Mouse (Mus musculus) CH12.LX (cell line): ENCODE data around the gene Pdzd2. TPM values are rescaled to one million over a fixed set of nuclear protein-coding genes. Genes with fewer than 3 reads are reported as not detected.

Source experiments
- DNase-seq: peaks from one replicate; pipeline ENCODE4 v3.0.0-alpha.2; 2013; ENCODE audit errors: extremely low read depth
- H3K27ac ChIP-seq: 2 replicates; pipeline ENCODE4 v1.5.1; 2012; ENCODE audit warnings: low read depth, mild to moderate bottlenecking, control low read depth, moderate library complexity; ENCODE audit not compliant: insufficient read depth
- H3K27me3 ChIP-seq: replicated peaks from 2 replicates; pipeline ENCODE3; 2012; ENCODE audit warnings: inconsistent platforms
- H3K36me3 ChIP-seq, 2 experiments: replicated peaks in 1 of 2; 2 replicates each; pipeline versions ENCODE3 to v1.6.1; 2012; ENCODE audit warnings: inconsistent platforms in 1 of 2, low read length in 1 of 2, mild to moderate bottlenecking in 1 of 2, mixed read lengths in 1 of 2, moderate library complexity in 1 of 2; ENCODE audit not compliant: control insufficient read depth in 1 of 2, insufficient read depth in 1 of 2
- H3K4me1 ChIP-seq, 2 experiments: 2 replicates each; pipeline ENCODE4 v1.6.1; 2012; ENCODE audit warnings: inconsistent platforms in 1 of 2, moderate library complexity in 1 of 2; ENCODE audit not compliant: insufficient read depth in 2 of 2, control insufficient read depth in 1 of 2
- H3K4me2 ChIP-seq: 2 replicates; pipeline ENCODE4 v1.6.1; 2012; ENCODE audit warnings: low read depth, mild to moderate bottlenecking, control low read depth; ENCODE audit not compliant: poor library complexity, insufficient read depth, severe bottlenecking
- H3K4me3 ChIP-seq, 3 experiments: fragments of 150-350 bp in 1 of 3; sonication (generic) in 1 of 3; replicated peaks in 1 of 3; 2 replicates each; pipeline versions ENCODE3 to v1.5.1; 2011 to 2012; ENCODE audit warnings: low read depth in 2 of 3, low read length in 2 of 3, mild to moderate bottlenecking in 2 of 3, moderate library complexity in 2 of 3, control low read depth in 1 of 3, improper control_type of control experiment in 1 of 3, inconsistent platforms in 1 of 3, mixed read lengths in 1 of 3; ENCODE audit not compliant: poor library complexity in 1 of 3
- H3K79me2 ChIP-seq: replicated peaks from 2 replicates; pipeline ENCODE4 v1.6.1; 2012; ENCODE audit warnings: mild to moderate bottlenecking, moderate library complexity; ENCODE audit not compliant: control insufficient read depth, poor library complexity, insufficient read depth, severe bottlenecking; ENCODE audit errors: extremely low read depth
- H3K9ac ChIP-seq: 2 replicates; pipeline ENCODE4 v1.6.1; 2012; ENCODE audit warnings: low read depth, mild to moderate bottlenecking, control low read depth, moderate library complexity; ENCODE audit not compliant: insufficient read depth
- H3K9me3 ChIP-seq: replicated peaks from 2 replicates; pipeline ENCODE3; 2012; ENCODE audit warnings: low read length, inconsistent platforms, mixed read lengths
- BHLHE40 ChIP-seq: IDR thresholded peaks from 2 replicates; pipeline ENCODE4 v1.6.1; 2011; ENCODE audit warnings: mild to moderate bottlenecking, low read depth, low read length, improper control_type of control experiment
- E2F4 ChIP-seq: IDR thresholded peaks from 2 replicates; pipeline ENCODE4 v1.6.1; 2011; ENCODE audit warnings: low read depth, low read length, improper control_type of control experiment; ENCODE audit not compliant: insufficient replicate concordance
- ELF1 ChIP-seq: IDR thresholded peaks from 2 replicates; pipeline ENCODE4 v1.6.1; 2014; ENCODE audit warnings: low read depth, mild to moderate bottlenecking, inconsistent platforms, low read length, improper control_type of control experiment
- HCFC1 ChIP-seq: IDR thresholded peaks from 2 replicates; pipeline ENCODE4 v1.6.1; 2012; ENCODE audit warnings: low read depth, mild to moderate bottlenecking, inconsistent platforms, low read length, improper control_type of control experiment
- IRF4 ChIP-seq: IDR thresholded peaks from 2 replicates; pipeline ENCODE4 v1.6.1; 2014; ENCODE audit warnings: low read depth, mild to moderate bottlenecking, inconsistent platforms, low read length, improper control_type of control experiment
- JUN ChIP-seq: IDR thresholded peaks from 2 replicates; pipeline ENCODE4 v1.6.1; 2011; ENCODE audit warnings: low read depth, mild to moderate bottlenecking, low read length, improper control_type of control experiment, moderate library complexity; ENCODE audit not compliant: insufficient read depth
- JUND ChIP-seq: conservative IDR thresholded peaks from 2 replicates; pipeline ENCODE4 v1.6.1; 2011; ENCODE audit warnings: low read depth, low read length, improper control_type of control experiment
- KAT2A ChIP-seq: IDR thresholded peaks from 2 replicates; pipeline ENCODE4 v1.6.1; 2012; ENCODE audit warnings: low read length, improper control_type of control experiment, inconsistent platforms; ENCODE audit not compliant: insufficient replicate concordance
- MAX ChIP-seq: IDR thresholded peaks from 2 replicates; pipeline ENCODE4 v1.6.1; 2011; ENCODE audit warnings: low read length, improper control_type of control experiment
- MAZ ChIP-seq: IDR thresholded peaks from 2 replicates; pipeline ENCODE4 v1.6.1; 2012; ENCODE audit warnings: low read depth, mild to moderate bottlenecking, inconsistent platforms, low read length, improper control_type of control experiment, moderate library complexity
- MEF2A ChIP-seq: IDR thresholded peaks from 2 replicates; pipeline ENCODE4 v1.6.1; 2014; ENCODE audit warnings: low read depth, mild to moderate bottlenecking, inconsistent platforms, low read length, improper control_type of control experiment, borderline replicate concordance
- NRF1 ChIP-seq: IDR thresholded peaks from 2 replicates; pipeline ENCODE4 v1.6.1; 2014; ENCODE audit warnings: low read depth, mild to moderate bottlenecking, inconsistent platforms, low read length, improper control_type of control experiment, moderate library complexity
- POLR2A ChIP-seq: IDR thresholded peaks from 2 replicates; pipeline ENCODE4 v1.6.1; 2011; ENCODE audit warnings: low read depth, mild to moderate bottlenecking, improper control_type of control experiment, low read length
- POLR2AphosphoS2 ChIP-seq: IDR thresholded peaks from 2 replicates; pipeline ENCODE4 v1.6.1; 2011; ENCODE audit warnings: low read depth, low read length, improper control_type of control experiment
- RCOR1 ChIP-seq: conservative IDR thresholded peaks from 2 replicates; pipeline ENCODE4 v1.6.1; 2012; ENCODE audit warnings: low read depth, mild to moderate bottlenecking, inconsistent platforms, low read length, improper control_type of control experiment
- TBP ChIP-seq: conservative IDR thresholded peaks from 2 replicates; pipeline ENCODE4 v1.6.1; 2011; ENCODE audit warnings: low read depth, low read length, improper control_type of control experiment
- USF1 ChIP-seq: IDR thresholded peaks from 2 replicates; pipeline ENCODE4 v1.6.1; 2014; ENCODE audit warnings: low read depth, mild to moderate bottlenecking, inconsistent platforms, low read length, improper control_type of control experiment
- ZKSCAN1 ChIP-seq: IDR thresholded peaks from 2 replicates; pipeline ENCODE4 v1.6.1; 2012; ENCODE audit warnings: low read depth, inconsistent platforms, low read length, improper control_type of control experiment, borderline replicate concordance
- dilution Hi-C: fragments of 300-500 bp; cut with MboI; formaldehyde crosslinking; loops from 2 replicates; pipeline ENCODE4 v1.14.3; 2020; ENCODE audit warnings: low sequenced_read_pairs; ENCODE audit not compliant: extremely low pct_unique_long_range_greater_than_20kb, extremely low pct_ligation_motif_present
- in situ Hi-C: fragments of 300-500 bp; cut with MboI; formaldehyde crosslinking; loops from 3 replicates; pipeline ENCODE4 v1.14.3; 2019; ENCODE audit warnings: low sequenced_read_pairs, low pct_ligation_motif_present, low pct_unique_long_range_greater_than_20kb, mixed read lengths
- polyA plus RNA-seq: library from polyadenylated mRNA; unstranded; fragments of >175 nt; gene quantifications from 2 replicates; pipeline ENCODE4 v1.2.1, GENCODE M21; 2012; ENCODE audit warnings: low read depth; ENCODE audit not compliant: insufficient read length
- total RNA-seq, 2 experiments: library from RNA; depleted of rRNA; stranded (reverse); fragments of 300-350 nt in 1 of 2; fragments of >200 nt in 1 of 2; gene quantifications; 2 replicates each; pipeline ENCODE4 v1.2.3; 2012 to 2014

The Pdzd2 gene
- total and polyA plus RNA-seq, 3 experiments, result 0.04 to 0.24 (median 0.17) TPM

- no peaks in the 10 kb centered on the region for H3K9me3 ChIP-seq
Measured at GRCm38 (mm10) chr15:12397032-12397431, 342.7 kb downstream of the Pdzd2 start.

DNA sequence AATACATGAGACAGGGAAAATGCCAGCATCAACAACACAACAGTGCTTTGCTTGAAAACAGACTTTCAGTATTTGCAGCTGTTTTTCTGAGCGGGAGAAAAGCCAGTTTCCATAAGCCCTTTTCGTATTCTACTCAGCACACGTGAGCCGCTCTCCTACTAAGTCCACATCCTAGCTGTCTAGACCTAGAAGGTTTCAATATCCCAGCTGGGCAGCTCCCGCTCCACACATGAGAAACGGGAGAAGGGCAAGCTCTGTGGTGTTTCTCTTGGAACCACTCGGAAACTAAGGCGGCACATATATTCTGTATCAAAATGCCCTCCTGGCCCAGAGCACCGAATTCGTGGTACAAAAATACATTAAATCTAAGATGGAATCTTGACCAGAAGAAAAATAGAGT lies 345.0 kb downstream of the Pdzd2 start:
- in situ Hi-C loops, result no loop called here
- Histone ChIP-seq H3K79me2 (no peaks in the 10 kb centered on the region), H3K4me3 (no peak overlapping the region), H3K27me3 (no peaks in the 10 kb centered on the region), H3K9ac (no peak overlapping the region), H3K4me1 (no peaks in the 10 kb centered on the region), H3K27ac (no peak overlapping the region), H3K9me3 (no peaks in the 10 kb centered on the region), H3K36me3 (no peaks in the 10 kb centered on the region), H3K4me2 (no peak overlapping the region)
- TF ChIP-seq ELF1 (no peak), MAX (no peak), HCFC1 (no peak), JUND (no peak), NRF1 (no peak), USF1 (no peak), KAT2A (no peak), MEF2A (no peak), JUN (no peak), IRF4 (no peak), ZKSCAN1 (no peak), RCOR1 (no peak), POLR2A (no peak), E2F4 (no peak), TBP (no peak), MAZ (no peak), POLR2AphosphoS2 (no peak)
- dilution Hi-C loops, result no loop called here
- no peak for DNase-seq

More at GRCm38 (mm10) chr15:12397032-12397431, 342.7 kb downstream of the Pdzd2 start:
- H3K4me1 ChIP-seq, result no peaks in the 10 kb centered on the region
- no peak overlapping the region for H3K27ac ChIP-seq
- no peak overlapping the region for H3K9ac ChIP-seq
- H3K4me2 ChIP-seq, result no peak overlapping the region
- no peaks in the 10 kb centered on the region for H3K36me3 ChIP-seq
- no peaks in the 10 kb centered on the region for H3K27me3 ChIP-seq
- in situ Hi-C loops, result no loop called here
- no peak overlapping the region for H3K4me3 ChIP-seq
- peak; percentile 51 for TF ChIP-seq BHLHE40
- TF ChIP-seq MAX, result no peak
- TF ChIP-seq, all 38 proteins: peak for 1
- H3K79me2 ChIP-seq, result no peaks in the 10 kb centered on the region
- dilution Hi-C loops, result no loop called here
- no peak for DNase-seq
